ENCODE assay signal across 31 mouse cellular contexts in the genomic region with DNA sequence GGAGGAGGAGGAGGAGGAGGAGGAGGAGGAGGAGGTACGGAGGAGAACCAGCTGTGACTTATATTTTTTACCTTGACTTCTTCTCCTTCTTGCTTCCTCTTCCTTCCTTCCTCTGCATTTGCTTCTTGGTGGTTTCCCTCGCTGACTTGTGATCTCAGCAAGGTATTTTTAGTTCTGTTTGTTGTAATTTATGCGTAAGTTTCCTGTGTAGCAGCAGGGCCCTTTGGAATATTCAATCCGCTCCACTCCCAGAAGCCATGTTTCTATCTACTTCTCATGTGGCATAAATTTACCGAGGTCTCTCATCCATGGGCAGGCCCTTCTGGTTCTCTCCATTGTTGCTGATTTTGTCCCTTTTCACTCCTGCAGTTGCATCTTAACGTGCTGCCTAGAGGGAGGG.
DNase-seq lines count a peak whose midpoint lies in the region; ATAC-seq and TF ChIP-seq lines count a peak whose summit lies in the region.
"Had no signal": no experiment of that assay in that cellular context is flagged by ENCODE, and none has a peak within 500 bp of the region (broad histone marks: within the 10 kb centered on the region; RNA-seq: fewer than 3 reads in every experiment).

No protein-coding gene starts in this region.

- no peak for TF ChIP-seq RAD21 in CH12.LX (IDR thresholded peaks at IDR 0.05; ENCODE audit: low read depth, low read length)

- no peak overlapping the region for H3K9ac ChIP-seq in CH12.LX (ENCODE audit: insufficient read depth, low read depth)
- H3K9ac ChIP-seq: embryonic facial prominence, embryonic 13.5 days; forebrain, embryonic 12.5 days; forebrain, embryonic 15.5 days; heart, embryonic 12.5 days; heart, embryonic 15.5 days; hindbrain, embryonic 14.5 days had no signal

- no peak for ATAC-seq in megakaryocyte progenitor cell, adult 5-6 weeks (replicated peaks; ENCODE audit: poor library complexity)
- ATAC-seq: activated CD4-positive, CD25-positive, alpha-beta regulatory T cell, adult 4 months; CD4-positive, CD25-positive, alpha-beta regulatory T cell, adult 4 months; forebrain, embryonic 15.5 days; hindbrain, postnatal 0 days; inflammation-experienced regulatory T-cells, adult 6 months; intestine, embryonic 16.5 days had no signal

- in situ Hi-C loops in CH12.LX (cut with MboI; ENCODE audit: low pct_ligation_motif_present, low pct_unique_long_range_greater_than_20kb, low sequenced_read_pairs): no loop called here

- peaks cover 17% of the 10 kb centered on the region for H3K9me3 ChIP-seq in CH12.LX (replicated peaks; ENCODE audit: low read length)
- H3K9me3 ChIP-seq in limb, embryonic 10.5 days (replicated peaks): no peaks in the 10 kb centered on the region
- H3K9me3 ChIP-seq: embryonic facial prominence, embryonic 10.5 days; embryonic facial prominence, embryonic 13.5 days; forebrain, embryonic 12.5 days; forebrain, embryonic 15.5 days; heart, embryonic 15.5 days had no signal

- intact Hi-C loops in heart, postnatal 10 days (cut with DNase I): no loop called here

- no peaks in the 10 kb centered on the region for H3K36me3 ChIP-seq in CH12.LX (replicated peaks in 1 of 2; ENCODE audit: control insufficient read depth in 1 of 2, insufficient read depth in 1 of 2, low read length in 1 of 2)
- no peaks in the 10 kb centered on the region for H3K36me3 ChIP-seq in limb, embryonic 10.5 days
- H3K36me3 ChIP-seq: embryonic facial prominence, embryonic 10.5 days; embryonic facial prominence, embryonic 13.5 days; forebrain, embryonic 12.5 days; forebrain, embryonic 15.5 days; heart, embryonic 12.5 days; heart, embryonic 15.5 days had no signal

- dilution Hi-C loops in CH12.LX (cut with MboI; ENCODE audit: extremely low pct_ligation_motif_present, extremely low pct_unique_long_range_greater_than_20kb, low sequenced_read_pairs): no loop called here

- H3K4me2 ChIP-seq in CH12.LX (ENCODE audit: insufficient read depth, low read depth, poor library complexity, severe bottlenecking): no peak overlapping the region
- H3K4me2 ChIP-seq: embryonic facial prominence, embryonic 13.5 days; forebrain, embryonic 12.5 days; forebrain, embryonic 15.5 days; heart, embryonic 12.5 days; heart, embryonic 15.5 days; hindbrain, embryonic 14.5 days had no signal

- H3K4me3 ChIP-seq in CH12.LX (replicated peaks in 1 of 3; ENCODE audit: low read depth in 2 of 3, low read length in 2 of 3, poor library complexity in 1 of 3): no peak overlapping the region
- H3K4me3 ChIP-seq in olfactory bulb, adult 2 months (ENCODE audit: insufficient read depth, low read depth, low read length): no peak overlapping the region
- H3K4me3 ChIP-seq in limb, embryonic 10.5 days: no peak overlapping the region
- H3K4me3 ChIP-seq: embryonic facial prominence, embryonic 10.5 days; embryonic facial prominence, embryonic 13.5 days; erythroblast, embryonic 14.5 days; forebrain, embryonic 12.5 days; forebrain, embryonic 15.5 days; gastrocnemius, adult 2 months; heart, embryonic 12.5 days; heart, embryonic 15.5 days had no signal

- TF ChIP-seq EP300 in CH12.LX (IDR thresholded peaks at IDR 0.05; ENCODE audit: low read length): peak; percentile 32; the same call in 1 of the 2 replicates

- TF ChIP-seq CTCF in CH12.LX (conservative IDR thresholded peaks at IDR 0.05 in 1 of 2, IDR thresholded peaks at IDR 0.05 in 1 of 2; ENCODE audit: low read depth in 2 of 2, low read length in 2 of 2): no peak
- TF ChIP-seq CTCF in olfactory bulb, adult 2 months (IDR thresholded peaks at IDR 0.05; ENCODE audit: insufficient read depth, low read depth, low read length): no peak

- 0 out of 2 replicates have a peak overlapping the region, but pooled peaks have one; percentile 17 for H3K27ac ChIP-seq in CH12.LX (ENCODE audit: insufficient read depth, low read depth)
- 0 out of 2 replicates have a peak overlapping the region, but pooled peaks have one; percentile 15 for H3K27ac ChIP-seq in olfactory bulb, adult 2 months (ENCODE audit: insufficient read depth, low read depth, low read length)
- no peak overlapping the region for H3K27ac ChIP-seq in limb, embryonic 10.5 days
- H3K27ac ChIP-seq: embryonic facial prominence, embryonic 10.5 days; embryonic facial prominence, embryonic 13.5 days; forebrain, embryonic 12.5 days; forebrain, embryonic 15.5 days; gastrocnemius, adult 2 months; heart, embryonic 15.5 days; hindbrain, embryonic 14.5 days; hindbrain, postnatal 0 days had no signal

- H3K79me2 ChIP-seq in CH12.LX (replicated peaks; ENCODE audit: control insufficient read depth, extremely low read depth, insufficient read depth, poor library complexity, severe bottlenecking): no peaks in the 10 kb centered on the region

- no peak for TF ChIP-seq POLR2A in CH12.LX (IDR thresholded peaks at IDR 0.05; ENCODE audit: low read depth, low read length)
- no peak for TF ChIP-seq POLR2A in olfactory bulb, adult 2 months (IDR thresholded peaks at IDR 0.05; ENCODE audit: insufficient read depth, low read depth, low read length)

- peak; percentile 43 for DNase-seq in heart, adult 11 months
- no peak for DNase-seq in heart, postnatal 10 days
- peak; percentile 43 for DNase-seq in CH12.LX (ENCODE audit: extremely low read depth)
- DNase-seq in limb, embryonic 10.5 days (ENCODE audit: low spot score): no peak
- DNase-seq: adrenal gland, adult 8-10 months; adrenal gland, postnatal 25 days; cerebellum, adult 11 months; cerebellum, adult 8-10 months; cerebellum, postnatal 10 days; cerebellum, postnatal 36 days; embryo, embryonic 11 days; gastrocnemius, adult 2 months; gastrocnemius, postnatal 14 days; heart, adult 18-20 months; heart, postnatal 14 days; heart, postnatal 4 days had no signal

- 27% methylated on average over 6 of the region's 6 CpGs for WGBS in olfactory bulb, adult 2 months
- 84% methylated on average over 6 of the region's 6 CpGs for WGBS in limb, embryonic 10.5 days

- H3K4me1 ChIP-seq in CH12.LX (ENCODE audit: control insufficient read depth in 1 of 2, insufficient read depth in 2 of 2): peaks cover 2 to 24% of the 10 kb centered on the region in 2 experiments; a peak in 3 of 4 replicates
- H3K4me1 ChIP-seq in olfactory bulb, adult 2 months (ENCODE audit: control insufficient read depth, insufficient read depth, low read length): no peaks in the 10 kb centered on the region
- H3K4me1 ChIP-seq in limb, embryonic 10.5 days: no peaks in the 10 kb centered on the region
- H3K4me1 ChIP-seq: embryonic facial prominence, embryonic 10.5 days; forebrain, embryonic 12.5 days; forebrain, embryonic 15.5 days; heart, embryonic 12.5 days; heart, embryonic 15.5 days had no signal

- no peaks in the 10 kb centered on the region for H3K27me3 ChIP-seq in CH12.LX (replicated peaks)
- H3K27me3 ChIP-seq in limb, embryonic 10.5 days (ENCODE audit: low read depth, poor library complexity, severe bottlenecking): no peaks in the 10 kb centered on the region
- H3K27me3 ChIP-seq: embryonic facial prominence, embryonic 13.5 days; forebrain, embryonic 12.5 days; forebrain, embryonic 15.5 days; heart, embryonic 12.5 days; heart, embryonic 15.5 days had no signal

TF ChIP-seq in CH12.LX, 34 proteins besides CTCF, POLR2A, EP300 and RAD21:
- TF ChIP-seq MEF2A (IDR thresholded peaks at IDR 0.05; ENCODE audit: borderline replicate concordance, low read depth, low read length) (peak; percentile 90), ZMIZ1 (IDR thresholded peaks at IDR 0.05; ENCODE audit: low read depth, low read length) (no peak), ETS1 (conservative IDR thresholded peaks at IDR 0.05; ENCODE audit: low read depth, low read length) (peak; percentile 32; the same call in 1 of the 2 replicates), GABPA (IDR thresholded peaks at IDR 0.05; ENCODE audit: insufficient replicate concordance, low read depth, low read length) (no peak), IRF4 (IDR thresholded peaks at IDR 0.05; ENCODE audit: low read depth, low read length) (0 out of 2 replicates have a peak, but pooled peaks have one; percentile 11)
TF ChIP-seq in CH12.LX: peak in this region for 3.

Comparison
In these comparisons a context has a peak if more than half of its experiments do, and no peak if none do; other contexts are left out.
1. DNase-seq: peak in heart, adult 11 months (single experiment) and CH12.LX (single experiment); none in heart, postnatal 10 days (0 of 2) and limb, embryonic 10.5 days (single experiment).